Mouse (Mus musculus) heart, adult 8-10 months (tissue): ENCODE results near the gene Lsm14b. TPM values are rescaled to one million over a fixed set of nuclear protein-coding genes. Genes with fewer than 3 reads are reported as not detected.

Source experiments
- DNase-seq: peaks from one replicate; pipeline ENCODE4 v3.0.0; 2022; ENCODE audit warnings: low spot score
- total RNA-seq, 4 experiments: library from RNA; stranded (reverse); gene quantifications; 2 replicates each; pipeline ENCODE4 v1.2.4; 2022

Lsm14b gene
- total RNA-seq, 4 experiments from 2014 or later: 63.9 to 69.4 (median 67.0) TPM

- no peak for DNase-seq
Measured at GRCm38 (mm10) chr2:180053001-180053400, 28.2 kb downstream of the Lsm14b start.

DNA sequence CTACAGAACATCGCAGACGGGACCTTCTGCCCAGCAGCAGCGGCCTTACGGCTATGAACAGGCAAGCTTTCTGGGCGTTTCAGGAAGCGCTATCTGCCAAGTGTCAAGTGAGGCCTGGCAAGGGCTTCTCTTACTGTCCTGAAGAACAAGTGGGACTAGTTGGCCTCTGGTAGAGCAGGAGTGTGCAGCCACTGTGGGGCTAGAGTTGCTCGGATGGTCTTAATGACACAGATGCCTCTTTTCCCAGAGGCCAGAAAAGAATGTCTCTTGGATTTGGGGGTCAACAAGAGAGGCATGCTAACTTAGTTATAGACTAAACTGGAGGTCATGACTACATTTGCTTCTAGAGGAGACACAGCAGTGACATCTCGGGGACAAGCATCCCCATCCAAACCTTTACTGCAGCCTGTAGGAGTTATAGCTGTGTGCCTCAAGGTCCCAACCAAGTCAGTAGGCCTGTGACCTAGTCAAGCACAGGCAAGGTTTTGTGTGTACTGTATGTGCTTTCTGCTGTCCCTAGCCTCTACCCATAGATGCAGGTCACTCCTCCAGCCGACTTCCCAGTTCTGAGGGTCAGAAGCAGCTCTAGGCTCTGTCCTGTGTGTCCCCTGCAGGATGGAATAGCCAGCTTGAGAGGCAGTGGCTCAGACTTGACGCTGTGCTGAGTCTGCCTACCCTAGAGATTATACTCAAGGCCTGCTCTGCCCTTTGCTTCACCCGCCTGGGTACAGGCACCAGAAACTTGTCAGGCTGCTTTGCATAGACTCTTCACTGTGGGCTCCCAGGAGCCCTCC is 38.7 kb downstream of the Lsm14b start:
- no peak for DNase-seq

- DNase-seq: no peak
Measured at GRCm38 (mm10) chr2:180069770-180070480, 45.1 kb downstream of the Lsm14b start.

GRCm38 (mm10) chr2:180070481-180071453 is 46.0 kb downstream of the Lsm14b start, which contains the start of gene Mtg2:
TSS of gene Mtg2 (plus strand) at chr2:180070588.
- peak; percentile 96 for DNase-seq

DNA sequence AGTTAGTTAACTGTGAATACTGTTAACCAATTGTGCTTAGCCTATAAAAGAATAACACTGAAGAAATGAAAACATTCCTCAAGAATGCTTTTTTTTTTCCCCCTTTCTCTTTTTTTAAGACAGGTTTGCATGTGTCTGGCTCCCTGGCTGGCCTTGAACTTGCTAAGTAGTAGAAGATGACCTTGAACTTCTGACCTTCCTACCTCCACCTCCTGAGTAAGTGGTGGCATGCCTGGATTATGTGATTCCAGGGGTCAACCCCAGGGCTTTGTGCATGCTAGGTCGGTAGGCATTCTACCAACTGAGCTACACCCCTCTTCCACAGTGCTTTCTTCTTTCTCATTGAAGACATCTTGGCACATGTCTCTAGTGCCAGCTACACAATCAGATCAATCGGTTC is 46.9 kb downstream of the Lsm14b start:
- no peak for DNase-seq

- DNase-seq: no peak
Measured at GRCm38 (mm10) chr2:180072886-180073285, 48.1 kb downstream of the Lsm14b start.

GRCm38 (mm10) chr2:180077622-180078021 is 52.8 kb downstream of the Lsm14b start:
- DNase-seq: no peak

- no peak for DNase-seq
Measured at GRCm38 (mm10) chr2:180080680-180081079, 55.9 kb downstream of the Lsm14b start.

DNA sequence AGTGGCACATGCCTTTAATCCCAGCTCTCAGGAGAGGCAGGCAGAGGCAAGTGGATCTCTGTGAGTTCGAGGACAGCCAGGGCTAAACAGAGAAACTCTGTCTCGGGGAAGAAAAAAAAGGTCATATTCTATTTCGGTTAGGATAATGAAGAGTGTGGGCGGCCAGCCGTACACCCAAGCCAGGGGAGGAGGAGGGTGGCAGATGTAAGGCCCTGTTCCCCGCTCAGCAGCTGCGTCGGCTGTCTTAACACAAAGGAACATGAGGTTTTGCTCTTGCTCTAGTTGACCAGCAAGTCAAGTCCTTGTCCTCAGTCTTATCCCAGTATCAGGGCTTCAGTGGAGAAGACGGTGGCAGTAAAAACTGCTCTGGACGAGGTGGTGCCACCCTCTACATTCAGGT is 58.3 kb downstream of the Lsm14b start:
- DNase-seq: no peak

GRCm38 (mm10) chr2:180084565-180084964 is 59.8 kb downstream of the Lsm14b start:
- DNase-seq: no peak

Other genes starting within 250 kb of the Lsm14b start
- gene Taf4, start 48.3 kb upstream of the Lsm14b start, total RNA-seq: 10 to 100 TPM; 13.0 to 21.5 (median 16.1) TPM
- 100 to 1,000 TPM; 140 to 162 (median 155) TPM for gene Psma7, start 17.4 kb downstream of the Lsm14b start, total RNA-seq
- 1 to 10 TPM; 1.6 to 3.1 (median 2.4) TPM for gene Ss18l1, start 17.5 kb downstream of the Lsm14b start, total RNA-seq
- 10 to 100 TPM; 29.1 to 34.0 (median 30.1) TPM for gene Mtg2, start 45.6 kb downstream of the Lsm14b start, total RNA-seq
- under 1 TPM in 1 of 4 experiments, not detected in 3; 0.22 TPM for gene Hrh3, start 79.5 kb downstream of the Lsm14b start, total RNA-seq
- gene Osbpl2, start 94.3 kb downstream of the Lsm14b start, total RNA-seq: 10 to 100 TPM; 38.2 to 44.9 (median 39.7) TPM
- 10 to 100 TPM; 80.8 to 93.9 (median 90.0) TPM for gene Adrm1, start 146.5 kb downstream of the Lsm14b start, total RNA-seq
- gene Lama5, start 200.9 kb downstream of the Lsm14b start, total RNA-seq: 100 to 1,000 TPM in 1 of 4 experiments, 10 to 100 TPM in 3; 78.1 to 110 (median 93.3) TPM
- 100 to 1,000 TPM; 452 to 674 (median 565) TPM for gene Rps21, start 232.4 kb downstream of the Lsm14b start, total RNA-seq
- gene Cables2, start 248.5 kb downstream of the Lsm14b start, total RNA-seq: 10 to 100 TPM; 12.1 to 14.1 (median 12.6) TPM